Mouse (Mus musculus) cerebellum, postnatal 10 days (tissue): ENCODE measurements around the gene Trpm1.

Source experiments
- DNase-seq, 2 experiments: peaks; one replicate each; pipeline ENCODE4 v3.0.0; 2021; ENCODE audit warnings: mixed read lengths in 2 of 2

Gene Trpm1

GRCm38 (mm10) chr7:64291722-64292121, 138.1 kb downstream of the Trpm1 start:
- peak; percentile 27 to 39 for DNase-seq

GRCm38 (mm10) chr7:64296286-64297010, 142.8 kb downstream of the Trpm1 start:
- peak; percentile 17 to 34 for DNase-seq

GRCm38 (mm10) chr7:64310241-64310640, 156.6 kb downstream of the Trpm1 start:
- no peak for DNase-seq

- no peak for DNase-seq
These were observed 157.1 kb downstream of the Trpm1 start for GRCm38 (mm10) chr7:64310756-64311155.

- DNase-seq, result no peak
These were observed 159.2 kb downstream of the Trpm1 start for GRCm38 (mm10) chr7:64312811-64313210.
